In the genomic region with DNA sequence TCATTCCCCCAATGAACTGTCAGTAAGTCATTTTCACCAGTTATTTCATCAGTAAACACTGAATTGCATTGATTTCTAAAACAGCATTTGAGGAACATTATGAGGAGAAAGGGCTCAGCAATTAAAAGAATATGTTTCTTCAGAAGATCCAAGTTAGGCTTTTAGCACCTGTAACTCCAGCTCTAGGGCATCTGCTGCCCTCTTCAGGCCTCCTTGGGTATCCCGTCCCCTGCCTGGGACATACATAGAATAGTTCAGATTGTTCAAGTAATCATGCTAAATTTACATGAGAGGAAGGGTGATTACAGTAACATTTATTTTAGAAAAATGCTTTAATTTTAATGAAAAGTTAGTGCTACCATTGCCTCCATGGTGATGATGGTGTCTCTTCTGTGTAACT, we compare ENCODE assay signal across 8 mouse cellular contexts. TPM values are rescaled to one million over a fixed set of nuclear protein-coding genes. Genes with fewer than 3 reads are reported as not detected.
DNase-seq lines count a peak whose midpoint lies in the region; ATAC-seq and TF ChIP-seq lines count a peak whose summit lies in the region.

No protein-coding gene starts in this region.

- H3K4me2 ChIP-seq in kidney, embryonic 15.5 days, result no peak overlapping the region
- no peak overlapping the region for H3K4me2 ChIP-seq in lung, postnatal 0 days (replicated peaks; ENCODE audit: low read depth, low read length)
- no peak overlapping the region for H3K4me2 ChIP-seq in stomach, postnatal 0 days (replicated peaks; ENCODE audit: low read depth)

- no peak for TF ChIP-seq EP300 in ES-Bruce4 (IDR thresholded peaks at IDR 0.05; ENCODE audit: insufficient read depth, low read depth, low read length)
- TF ChIP-seq EP300 in lung, postnatal 0 days (IDR thresholded peaks at IDR 0.05), result no peak
- no peak for TF ChIP-seq EP300 in stomach, postnatal 0 days (optimal IDR thresholded peaks at IDR 0.05)

- ATAC-seq in kidney, embryonic 15.5 days (replicated peaks; ENCODE audit: low FRiP score), result no peak
- peak; percentile 59; the same call in 1 of the 2 replicates for ATAC-seq in lung, postnatal 0 days
- no peak for ATAC-seq in stomach, postnatal 0 days (ENCODE audit: low FRiP score, low TSS enrichment)

- intact Hi-C loops in heart, postnatal 36 days (cut with DNase I), result loop anchor here (1.0 to 10.0 kb wide), 3 partner anchors 27 to 705 kb away; no protein-coding TSS in a partner anchor
- intact Hi-C loops in left cerebral cortex, postnatal 36 days (cut with DNase I), result no loop called here

- no peaks in the 10 kb centered on the region for H3K9me3 ChIP-seq in kidney, embryonic 15.5 days (replicated peaks)
- H3K9me3 ChIP-seq in ES-Bruce4 (replicated peaks; ENCODE audit: control insufficient read depth, insufficient read depth, low read length, poor library complexity, severe bottlenecking), result no peaks in the 10 kb centered on the region
- no peaks in the 10 kb centered on the region for H3K9me3 ChIP-seq in lung, postnatal 0 days (ENCODE audit: low read length)
- no peaks in the 10 kb centered on the region for H3K9me3 ChIP-seq in stomach, postnatal 0 days (ENCODE audit: control insufficient read depth, low read length)

- no peak overlapping the region for H3K4me3 ChIP-seq in kidney, embryonic 15.5 days (replicated peaks)
- H3K4me3 ChIP-seq in ES-Bruce4 (ENCODE audit: low read depth, low read length), result no peak overlapping the region
- no peak overlapping the region for H3K4me3 ChIP-seq in lung, postnatal 0 days (ENCODE audit: low read depth, low read length)
- no peak overlapping the region for H3K4me3 ChIP-seq in stomach, postnatal 0 days (ENCODE audit: low read depth, low read length)

- no peaks in the 10 kb centered on the region for H3K4me1 ChIP-seq in kidney, embryonic 15.5 days
- no peaks in the 10 kb centered on the region for H3K4me1 ChIP-seq in ES-Bruce4 (ENCODE audit: control insufficient read depth, insufficient read depth, low read length)
- no peaks in the 10 kb centered on the region for H3K4me1 ChIP-seq in lung, postnatal 0 days (ENCODE audit: insufficient read depth, low read depth, low read length)
- no peaks in the 10 kb centered on the region for H3K4me1 ChIP-seq in stomach, postnatal 0 days (replicated peaks; ENCODE audit: control insufficient read depth, insufficient read depth)

- DNase-seq in kidney, adult 11 months, result peak; percentile 39
- DNase-seq in brain, embryonic 14.5 days (ENCODE audit: low read depth), result peak; percentile 50
- peak; percentile 39 to 54 for DNase-seq in heart, postnatal 36 days
- DNase-seq in lung, postnatal 0 days (ENCODE audit: low spot score), result peak; percentile 71
- peak; percentile 65 for DNase-seq in stomach, postnatal 0 days (ENCODE audit: low spot score)
- no peak for DNase-seq in left cerebral cortex, postnatal 36 days (ENCODE audit: low spot score in 2 of 2)

- WGBS in kidney, embryonic 15.5 days, result 73% methylated on average over 1 of the region's 1 CpGs
- 77% methylated on average over 1 of the region's 1 CpGs for WGBS in lung, postnatal 0 days
- WGBS in stomach, postnatal 0 days, result 74% methylated on average over 1 of the region's 1 CpGs

- H3K27ac ChIP-seq in kidney, embryonic 15.5 days, result no peak overlapping the region
- H3K27ac ChIP-seq in ES-Bruce4 (ENCODE audit: insufficient read depth, low read length), result no peak overlapping the region
- H3K27ac ChIP-seq in lung, postnatal 0 days (ENCODE audit: low read length), result no peak overlapping the region
- H3K27ac ChIP-seq in stomach, postnatal 0 days (replicated peaks), result no peak overlapping the region

- TF ChIP-seq POLR2A in ES-Bruce4 (IDR thresholded peaks at IDR 0.05; ENCODE audit: insufficient read depth, low read length), result no peak
- TF ChIP-seq POLR2A in brain, embryonic 14.5 days (IDR thresholded peaks at IDR 0.05; ENCODE audit: borderline replicate concordance, extremely low read depth, insufficient read depth, insufficient read length, poor library complexity, severe bottlenecking), result no peak

- H3K36me3 ChIP-seq in kidney, embryonic 15.5 days, result peaks cover 10% of the 10 kb centered on the region; the same call in 1 of the 2 replicates
- peaks cover 6% of the 10 kb centered on the region for H3K36me3 ChIP-seq in ES-Bruce4 (ENCODE audit: control insufficient read depth, insufficient read depth, low read length, poor library complexity, severe bottlenecking)
- no peaks in the 10 kb centered on the region for H3K36me3 ChIP-seq in lung, postnatal 0 days (ENCODE audit: insufficient read depth, low read length)
- no peaks in the 10 kb centered on the region for H3K36me3 ChIP-seq in stomach, postnatal 0 days (ENCODE audit: control insufficient read depth, insufficient read depth, low read length)

- TF ChIP-seq CTCF in ES-Bruce4 (IDR thresholded peaks at IDR 0.05; ENCODE audit: low read depth, low read length), result peak; percentile 79
- peak; percentile 65 for TF ChIP-seq CTCF in brain, embryonic 14.5 days (IDR thresholded peaks at IDR 0.05; ENCODE audit: borderline replicate concordance, extremely low read depth, insufficient read depth, insufficient read length)
- TF ChIP-seq CTCF in lung, postnatal 0 days (IDR thresholded peaks at IDR 0.05), result peak; percentile 82
- peak; percentile 85 for TF ChIP-seq CTCF in stomach, postnatal 0 days (IDR thresholded peaks at IDR 0.05; ENCODE audit: low read depth)

- H3K27me3 ChIP-seq in kidney, embryonic 15.5 days, result no peaks in the 10 kb centered on the region
- H3K27me3 ChIP-seq in ES-Bruce4 (ENCODE audit: control insufficient read depth, insufficient read depth, low read length, poor library complexity, severe bottlenecking), result no peaks in the 10 kb centered on the region
- H3K27me3 ChIP-seq in lung, postnatal 0 days (replicated peaks; ENCODE audit: insufficient read depth, low read length), result no peaks in the 10 kb centered on the region
- H3K27me3 ChIP-seq in stomach, postnatal 0 days (ENCODE audit: control insufficient read depth, insufficient read depth, low read length), result no peaks in the 10 kb centered on the region

- H3K9ac ChIP-seq in kidney, embryonic 15.5 days, result no peak overlapping the region
- no peak overlapping the region for H3K9ac ChIP-seq in ES-Bruce4 (ENCODE audit: low read depth, poor library complexity, severe bottlenecking)
- no peak overlapping the region for H3K9ac ChIP-seq in lung, postnatal 0 days (replicated peaks; ENCODE audit: low read depth)
- H3K9ac ChIP-seq in stomach, postnatal 0 days (ENCODE audit: low read length), result no peak overlapping the region

RNA-seq across cellular contexts. Expression of gene Psme4, which starts 28.0 kb away (rescaled TPM):
- 18.3 and 18.5 TPM in 2 replicates for polyA plus RNA-seq in kidney, embryonic 15.5 days (2015; fragmentation: Nextera tagmentation; extraction: Ambion mirVana)
- 241 and 244 TPM in 2 replicates for polyA plus RNA-seq in ES-Bruce4 (2011; ENCODE audit: insufficient read depth, insufficient read length, low read depth, missing spikeins)
- polyA plus RNA-seq in brain, embryonic 14.5 days (2012; rRNA removed), result 47.5 and 50.8 TPM in 2 replicates
- total RNA-seq in heart, postnatal 36 days (2021), result 100 to 1,000 TPM; 215 to 267 TPM
- 14.3 and 14.6 TPM in 2 replicates for polyA plus RNA-seq in lung, postnatal 0 days (2015; fragmentation: Nextera tagmentation; extraction: Ambion mirVana)
- 9.9 and 10.7 TPM in 2 replicates for polyA plus RNA-seq in stomach, postnatal 0 days (2015; fragmentation: Nextera tagmentation; extraction: Ambion mirVana)
- 10 to 100 TPM; 41.7 to 50.0 TPM for total RNA-seq in left cerebral cortex, postnatal 36 days (2021)

Comparison
In these comparisons a context has a peak if more than half of its experiments do, and no peak if none do; other contexts are left out.
1. DNase-seq: peak in kidney, adult 11 months (single experiment), brain, embryonic 14.5 days (single experiment), heart, postnatal 36 days (2 of 2), lung, postnatal 0 days (single experiment) and stomach, postnatal 0 days (single experiment); none in left cerebral cortex, postnatal 36 days (0 of 2).
2. Peak in every context shown above with its lines, with median percentiles within 50 percentile points of each other: CTCF ChIP-seq.